Mouse (Mus musculus) intestine, postnatal 0 days (tissue): ENCODE results near the gene Top3b. TPM values are rescaled to one million over a fixed set of nuclear protein-coding genes. Genes with fewer than 3 reads are reported as not detected.

Experiments used
- ATAC-seq: fragments of 200-750 bp; cut with Nextera tagmentation; 2 replicates; pipeline ENCODE4 v1.8.0; 2017; ENCODE audit warnings: mild to moderate bottlenecking, moderate TSS enrichment, moderate library complexity
- H3K27ac ChIP-seq: fragments of 300-500 bp; sonication (generic); 2 replicates; pipeline ENCODE4 v1.5.1; 2014; ENCODE audit warnings: mild to moderate bottlenecking, low read depth, low read length, moderate library complexity
- H3K27me3 ChIP-seq: fragments of 300-500 bp; sonication (generic); replicated peaks from 2 replicates; pipeline ENCODE4 v1.6.1; 2014; ENCODE audit warnings: low read length, mixed read lengths; ENCODE audit not compliant: control insufficient read depth, insufficient read depth
- H3K36me3 ChIP-seq: fragments of 300-500 bp; sonication (generic); 2 replicates; pipeline ENCODE4 v1.6.1; 2014; ENCODE audit warnings: mild to moderate bottlenecking, moderate library complexity; ENCODE audit not compliant: control insufficient read depth, insufficient read depth
- H3K4me1 ChIP-seq: fragments of 300-500 bp; sonication (generic); replicated peaks from 2 replicates; pipeline ENCODE4 v1.6.1; 2014; ENCODE audit warnings: antibody characterized with exemption, low read length, mixed read lengths; ENCODE audit not compliant: control insufficient read depth, insufficient read depth
- H3K4me2 ChIP-seq: fragments of 300-500 bp; sonication (generic); replicated peaks from 2 replicates; pipeline ENCODE4 v1.6.1; 2014; ENCODE audit warnings: low read depth, mild to moderate bottlenecking, moderate library complexity
- H3K4me3 ChIP-seq: fragments of 300-500 bp; sonication (generic); 2 replicates; pipeline ENCODE4 v1.5.1; 2014; ENCODE audit warnings: low read depth, low read length
- H3K9ac ChIP-seq: fragments of 300-500 bp; sonication (generic); 2 replicates; pipeline ENCODE4 v1.6.1; 2014; ENCODE audit warnings: mild to moderate bottlenecking, low read depth, low read length
- H3K9me3 ChIP-seq: fragments of 300-500 bp; sonication (generic); 2 replicates; pipeline ENCODE4 v1.6.1; 2016; ENCODE audit warnings: mixed run types; ENCODE audit not compliant: control insufficient read depth
- CTCF ChIP-seq: sonication (generic); IDR thresholded peaks from 2 replicates; pipeline ENCODE4 v1.5.1; 2016; ENCODE audit warnings: low read depth, mild to moderate bottlenecking, control low read depth, antibody characterized with exemption, moderate library complexity
- WGBS: fragments of 180-500 bp; shearing (Covaris S2); extraction: QIAGEN DNeasy Blood & Tissue Kit; methylation state at CpG from one replicate; pipeline ENCODE4 v1.1.7; 2014; 5-methylcytosine and 5-hydroxymethylcytosine counted together
- polyA plus RNA-seq: library from polyadenylated mRNA; unstranded; fragments of >200 nt; fragmentation: Nextera tagmentation; extraction: Ambion mirVana; gene quantifications from 2 replicates; pipeline ENCODE4 v1.2.1, GENCODE M21; 2015

The Top3b gene
- polyA plus RNA-seq, 1 experiment from 2014 or later = 24.3 TPM

GRCm38 (mm10) chr16:16907799-16908198, 37.3 kb downstream of the Top3b start:
- Histone ChIP-seq H3K9me3 (no peaks in the 10 kb centered on the region), H3K4me2 (no peak overlapping the region), H3K27me3 (no peaks in the 10 kb centered on the region), H3K4me3 (no peak overlapping the region), H3K36me3 (peaks cover 44% of the 10 kb centered on the region; the same call in 1 of the 2 replicates), H3K27ac (0 out of 2 replicates have a peak overlapping the region, but pooled peaks have one; percentile 54), H3K9ac (no peak overlapping the region), H3K4me1 (no peaks in the 10 kb centered on the region)
- WGBS = 74% methylated on average over 6 of the region's 6 CpGs
- no peak for TF ChIP-seq CTCF
- no peak for ATAC-seq

GRCm38 (mm10) chr16:16911641-16912597, 41.4 kb downstream of the Top3b start:
- no peak overlapping the region for H3K4me2 ChIP-seq
- peak overlapping the region; percentile 50; the same call in 1 of the 2 replicates for H3K27ac ChIP-seq
- no peak overlapping the region for H3K4me3 ChIP-seq
- H3K36me3 ChIP-seq = peaks cover 48% of the 10 kb centered on the region
- H3K4me1 ChIP-seq = no peaks in the 10 kb centered on the region
- peak; percentile 87 for ATAC-seq
- no peaks in the 10 kb centered on the region for H3K9me3 ChIP-seq
- H3K9ac ChIP-seq = no peak overlapping the region
- no peaks in the 10 kb centered on the region for H3K27me3 ChIP-seq
- TF ChIP-seq CTCF = peak; percentile 97
- 43% methylated on average over 13 of the region's 13 CpGs for WGBS

- Histone ChIP-seq H3K4me3 (no peak overlapping the region), H3K27me3 (no peaks in the 10 kb centered on the region), H3K4me1 (no peaks in the 10 kb centered on the region), H3K36me3 (peaks cover 58% of the 10 kb centered on the region), H3K27ac (no peak overlapping the region), H3K9ac (no peak overlapping the region), H3K9me3 (no peaks in the 10 kb centered on the region), H3K4me2 (no peak overlapping the region)
- ATAC-seq = no peak
- WGBS = 83% methylated on average over 1 of the region's 1 CpGs
- TF ChIP-seq CTCF = no peak
Observed at GRCm38 (mm10) chr16:16913440-16913839, 42.9 kb downstream of the Top3b start.

GRCm38 (mm10) chr16:16918441-16919117, 48.0 kb downstream of the Top3b start:
- H3K9ac ChIP-seq = no peak overlapping the region
- H3K4me1 ChIP-seq = no peaks in the 10 kb centered on the region
- 92% methylated on average over 7 of the region's 7 CpGs for WGBS

DNA sequence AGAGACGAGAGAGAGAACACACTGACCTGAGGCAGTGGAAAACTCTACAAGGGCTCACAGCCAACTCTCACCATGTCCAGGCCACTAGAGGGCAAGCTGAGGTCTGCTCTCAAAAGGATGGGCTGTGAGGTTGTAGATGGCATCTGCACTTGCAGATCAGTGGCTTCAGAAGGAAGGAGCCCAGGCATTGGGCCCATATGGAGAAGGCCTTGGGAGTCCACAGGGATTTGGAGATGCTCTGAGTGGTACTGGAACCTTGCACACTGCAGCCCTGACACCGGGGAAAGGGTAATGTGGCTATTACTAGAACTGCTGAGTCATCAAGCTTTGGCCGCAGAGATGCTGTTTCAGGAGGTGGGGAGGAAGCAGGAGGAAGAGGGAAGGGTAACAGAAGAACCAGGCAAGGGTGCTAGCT, 50.5 kb downstream of the Top3b start:
- no peaks in the 10 kb centered on the region for H3K27me3 ChIP-seq
- peaks cover 39% of the 10 kb centered on the region for H3K36me3 ChIP-seq
- H3K4me2 ChIP-seq = no peak overlapping the region
- H3K4me1 ChIP-seq = no peaks in the 10 kb centered on the region
- H3K9me3 ChIP-seq = no peaks in the 10 kb centered on the region
- WGBS = 66% methylated on average over 3 of the region's 3 CpGs
- peak; percentile 67 for TF ChIP-seq CTCF
- H3K27ac ChIP-seq = no peak overlapping the region
- no peak overlapping the region for H3K9ac ChIP-seq
- H3K4me3 ChIP-seq = no peak overlapping the region
- ATAC-seq = no peak

More at GRCm38 (mm10) chr16:16918441-16919117, 48.0 kb downstream of the Top3b start:
- Histone ChIP-seq H3K4me2 (no peak overlapping the region), H3K27ac (no peak overlapping the region), H3K36me3 (peaks cover 55% of the 10 kb centered on the region), H3K9me3 (no peaks in the 10 kb centered on the region), H3K4me3 (no peak overlapping the region), H3K27me3 (no peaks in the 10 kb centered on the region)
- no peak for ATAC-seq
- TF ChIP-seq CTCF = no peak

DNA sequence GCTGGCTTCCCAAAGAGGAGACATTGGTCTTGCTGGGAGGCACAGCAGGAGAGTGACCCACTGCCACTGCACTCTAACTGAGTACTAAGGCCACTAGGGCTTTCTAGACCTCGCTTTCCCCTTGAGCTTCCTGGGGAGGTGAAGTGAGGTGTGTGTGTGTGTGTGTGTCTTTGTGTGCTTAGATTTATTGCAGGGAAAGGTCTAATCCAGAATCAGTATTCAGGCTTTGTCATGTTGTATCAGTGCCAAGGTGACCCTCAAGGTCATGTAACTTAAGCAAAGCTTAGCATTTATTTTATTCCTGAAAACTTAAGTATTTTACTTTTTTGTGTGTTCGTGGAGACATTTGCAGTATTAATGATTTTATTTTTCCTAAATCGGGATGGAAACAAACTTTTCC, 53.9 kb downstream of the Top3b start:
- ATAC-seq = no peak
- H3K4me1 ChIP-seq = no peaks in the 10 kb centered on the region
- H3K36me3 ChIP-seq = peaks cover 19% of the 10 kb centered on the region; the same call in 1 of the 2 replicates
- H3K9me3 ChIP-seq = no peaks in the 10 kb centered on the region
- 93% methylated on average over 3 of the region's 3 CpGs for WGBS
- H3K27me3 ChIP-seq = no peaks in the 10 kb centered on the region
- H3K27ac ChIP-seq = no peak overlapping the region
- no peak for TF ChIP-seq CTCF
- no peak overlapping the region for H3K4me3 ChIP-seq
- H3K9ac ChIP-seq = no peak overlapping the region
- H3K4me2 ChIP-seq = no peak overlapping the region
